In genomic region chr11:116194619-116195018, GRCm38 (mm10) we compare ENCODE assay signal across 14 mouse cellular contexts. TPM values are rescaled to one million over a fixed set of nuclear protein-coding genes. Genes with fewer than 3 reads are reported as not detected.
DNase-seq lines count a peak whose midpoint lies in the region; ATAC-seq and TF ChIP-seq lines count a peak whose summit lies in the region.
"Had no signal": no experiment of that assay in that cellular context is flagged by ENCODE, and none has a peak within 500 bp of the region (broad histone marks: within the 10 kb centered on the region; RNA-seq: fewer than 3 reads in every experiment).

No protein-coding gene starts in this region.

- no peak for TF ChIP-seq POLR2A in MEL (IDR thresholded peaks at IDR 0.05; ENCODE audit: control insufficient read depth in 1 of 2, insufficient read depth in 1 of 2, low read depth in 1 of 2, low read length in 2 of 2, poor library complexity in 1 of 2)

- H3K79me2 ChIP-seq in MEL (ENCODE audit: control insufficient read depth, insufficient read depth, low read length, poor library complexity): peaks cover 8% of the 10 kb centered on the region

- no peak overlapping the region for H3K9ac ChIP-seq in kidney, embryonic 15.5 days
- no peak overlapping the region for H3K9ac ChIP-seq in MEL (ENCODE audit: control insufficient read depth, low read depth, low read length, poor library complexity, severe bottlenecking)
- H3K9ac ChIP-seq in intestine, postnatal 0 days (ENCODE audit: low read depth, low read length): 0 out of 2 replicates have a peak overlapping the region, but pooled peaks have one; percentile 7
- H3K9ac ChIP-seq: embryonic facial prominence, embryonic 15.5 days; forebrain, embryonic 13.5 days had no signal

- H3K27me3 ChIP-seq in kidney, embryonic 15.5 days: no peaks in the 10 kb centered on the region
- no peaks in the 10 kb centered on the region for H3K27me3 ChIP-seq in MEL (ENCODE audit: control insufficient read depth in 1 of 2, insufficient read depth in 2 of 2, low read length in 2 of 2)
- no peaks in the 10 kb centered on the region for H3K27me3 ChIP-seq in intestine, postnatal 0 days (replicated peaks; ENCODE audit: control insufficient read depth, insufficient read depth, low read length)
- H3K27me3 ChIP-seq in splenic B cell, adult 2 months (ENCODE audit: control insufficient read depth, insufficient read depth, low read length, poor library complexity, severe bottlenecking): no peaks in the 10 kb centered on the region
- H3K27me3 ChIP-seq: embryonic facial prominence, embryonic 15.5 days; forebrain, embryonic 13.5 days had no signal

- H3K4me3 ChIP-seq in kidney, embryonic 15.5 days (replicated peaks): no peak overlapping the region
- H3K4me3 ChIP-seq in MEL (ENCODE audit: control insufficient read depth in 1 of 2, insufficient read depth in 1 of 2, low read depth in 2 of 2, low read length in 2 of 2): peak overlapping the region in 1 of 2 experiments; percentile 10; a peak in 2 of 4 replicates
- H3K4me3 ChIP-seq in intestine, postnatal 0 days (ENCODE audit: low read depth, low read length): no peak overlapping the region; the same call in 1 of the 2 replicates
- H3K4me3 ChIP-seq: embryonic facial prominence, embryonic 15.5 days; forebrain, embryonic 13.5 days; hindbrain, embryonic 10.5 days had no signal

- ATAC-seq in kidney, embryonic 15.5 days (replicated peaks; ENCODE audit: low FRiP score): no peak
- no peak for ATAC-seq in intestine, postnatal 0 days
- ATAC-seq: forebrain, embryonic 13.5 days had no signal

- no peak for TF ChIP-seq CTCF in MEL (IDR thresholded peaks at IDR 0.05 in 2 of 3, conservative IDR thresholded peaks at IDR 0.05 in 1 of 3; ENCODE audit: control insufficient read depth in 1 of 3, insufficient read depth in 1 of 3, low read depth in 2 of 3, low read length in 3 of 3, poor library complexity in 1 of 3, severe bottlenecking in 1 of 3)
- no peak for TF ChIP-seq CTCF in intestine, postnatal 0 days (IDR thresholded peaks at IDR 0.05; ENCODE audit: low read depth)

- DNase-seq in kidney, postnatal 10 days: no peak
- DNase-seq in MEL (ENCODE audit: low read depth, low spot score): peak; percentile 84
- DNase-seq in splenic B cell, adult 2 months (ENCODE audit: low read depth, low spot score): peak; percentile 15
- no peak for DNase-seq in heart, postnatal 14 days
- DNase-seq in gastrocnemius, postnatal 36 days: no peak
- DNase-seq: cerebellum, adult 11-12 months; lung, adult 2 months; thymus, adult 2 months had no signal

- WGBS in kidney, embryonic 15.5 days: 93% methylated on average over 8 of the region's 8 CpGs
- WGBS in intestine, postnatal 0 days: 88% methylated on average over 8 of the region's 8 CpGs

- TF ChIP-seq RAD21 in MEL (IDR thresholded peaks at IDR 0.05; ENCODE audit: low read depth, low read length): no peak

- no peaks in the 10 kb centered on the region for H3K9me3 ChIP-seq in kidney, embryonic 15.5 days (replicated peaks)
- no peaks in the 10 kb centered on the region for H3K9me3 ChIP-seq in MEL (replicated peaks; ENCODE audit: insufficient read depth, low read length)
- H3K9me3 ChIP-seq in intestine, postnatal 0 days (ENCODE audit: control insufficient read depth): no peaks in the 10 kb centered on the region
- H3K9me3 ChIP-seq: embryonic facial prominence, embryonic 15.5 days; forebrain, embryonic 13.5 days; hindbrain, embryonic 10.5 days had no signal

- TF ChIP-seq EP300 in MEL (IDR thresholded peaks at IDR 0.05; ENCODE audit: low read depth in 1 of 2, low read length in 2 of 2): peak; percentile 81 to 89

- peaks cover 22% of the 10 kb centered on the region for H3K4me1 ChIP-seq in kidney, embryonic 15.5 days
- H3K4me1 ChIP-seq in MEL (ENCODE audit: control insufficient read depth in 1 of 2, insufficient read depth in 2 of 2, low read length in 2 of 2): peaks cover 24 to 25% of the 10 kb centered on the region in 2 experiments
- 0 out of 2 replicates have a peak, but pooled peaks cover 6% of the 10 kb centered on the region for H3K4me1 ChIP-seq in intestine, postnatal 0 days (replicated peaks; ENCODE audit: control insufficient read depth, insufficient read depth, low read length)

- H3K27ac ChIP-seq in kidney, embryonic 15.5 days: 0 out of 2 replicates have a peak overlapping the region, but pooled peaks have one; percentile 9
- H3K27ac ChIP-seq in MEL (ENCODE audit: control insufficient read depth, low read depth, low read length): peak overlapping the region; percentile 80
- peak overlapping the region; percentile 37 for H3K27ac ChIP-seq in intestine, postnatal 0 days (ENCODE audit: low read depth, low read length)
- H3K27ac ChIP-seq: embryonic facial prominence, embryonic 15.5 days; forebrain, embryonic 13.5 days; hindbrain, embryonic 10.5 days had no signal

- peaks cover 26% of the 10 kb centered on the region for H3K36me3 ChIP-seq in kidney, embryonic 15.5 days
- H3K36me3 ChIP-seq in MEL (ENCODE audit: control insufficient read depth in 1 of 2, insufficient read depth in 2 of 2, low read length in 2 of 2): peaks cover 0 to 40% of the 10 kb centered on the region in 2 experiments; a peak in 2 of 4 replicates
- H3K36me3 ChIP-seq in intestine, postnatal 0 days (ENCODE audit: control insufficient read depth, insufficient read depth): peaks cover 33% of the 10 kb centered on the region
- no peaks in the 10 kb centered on the region for H3K36me3 ChIP-seq in splenic B cell, adult 2 months (ENCODE audit: control insufficient read depth, insufficient read depth, low read length, poor library complexity, severe bottlenecking)

- H3K4me2 ChIP-seq in kidney, embryonic 15.5 days: no peak overlapping the region
- peak overlapping the region; percentile 50 for H3K4me2 ChIP-seq in intestine, postnatal 0 days (replicated peaks; ENCODE audit: low read depth)
- H3K4me2 ChIP-seq: embryonic facial prominence, embryonic 15.5 days; forebrain, embryonic 13.5 days had no signal

- intact Hi-C loops in heart, postnatal 14 days (cut with DNase I): no loop called here
- intact Hi-C loops in gastrocnemius, postnatal 36 days (cut with DNase I): no loop called here

TF ChIP-seq in MEL, 35 proteins besides CTCF, POLR2A, EP300 and RAD21 (continues in another document):
- TF ChIP-seq POLR2AphosphoS2 (IDR thresholded peaks at IDR 0.05; ENCODE audit: low read length) (no peak), SIN3A (IDR thresholded peaks at IDR 0.05; ENCODE audit: low read length) (peak; percentile 66; the same call in 1 of the 2 replicates), MYB (IDR thresholded peaks at IDR 0.05; ENCODE audit: low read depth, low read length) (peak; percentile 46; the same call in 1 of the 2 replicates), MXI1 (IDR thresholded peaks at IDR 0.05; ENCODE audit: low read depth, low read length) (0 out of 2 replicates have a peak, but pooled peaks have one; percentile 23), KAT2A (conservative IDR thresholded peaks at IDR 0.05; ENCODE audit: low read depth, low read length) (no peak; the same call in 1 of the 2 replicates), POLR2AphosphoS5 (IDR thresholded peaks at IDR 0.05; ENCODE audit: borderline replicate concordance, low read depth, low read length) (no peak), E2F4 (IDR thresholded peaks at IDR 0.05; ENCODE audit: borderline replicate concordance, low read depth, low read length) (no peak)

RNA-seq across cellular contexts. Expression of gene Ten1, which starts 4.0 kb away (rescaled TPM):
- 75.6 and 79.4 TPM in 2 replicates for polyA plus RNA-seq in kidney, embryonic 15.5 days (2015; fragmentation: Nextera tagmentation; extraction: Ambion mirVana)
- total RNA-seq in MEL (2012; rRNA removed): 57.9 and 60.8 TPM in 2 replicates
- polyA plus RNA-seq in MEL (2012; ENCODE audit: insufficient read depth in 1 of 2, insufficient read length in 2 of 2, low read depth in 1 of 2, low replicate concordance in 2 of 2, missing spikeins in 1 of 2): 10 to 100 TPM in 1 of 2 experiments, not detected in 1; 66.9 TPM
- 64.6 and 66.8 TPM in 2 replicates for polyA plus RNA-seq in intestine, postnatal 0 days (2015; fragmentation: Nextera tagmentation; extraction: Ambion mirVana)
- 10 to 100 TPM; 22.2 to 27.0 TPM for total RNA-seq in heart, postnatal 14 days (2021)
- 10 to 100 TPM; 19.2 to 21.9 TPM for total RNA-seq in gastrocnemius, postnatal 36 days (2021)

RNA-seq across cellular contexts. Expression of gene Acox1, which starts 4.2 kb away (rescaled TPM):
- polyA plus RNA-seq in kidney, embryonic 15.5 days (2015; fragmentation: Nextera tagmentation; extraction: Ambion mirVana): 32.6 and 35.9 TPM in 2 replicates
- 16.4 and 16.8 TPM in 2 replicates for total RNA-seq in MEL (2012; rRNA removed)
- 10 to 100 TPM in 1 of 2 experiments, not detected in 1; 16.1 TPM for polyA plus RNA-seq in MEL (2012; ENCODE audit: insufficient read depth in 1 of 2, insufficient read length in 2 of 2, low read depth in 1 of 2, low replicate concordance in 2 of 2, missing spikeins in 1 of 2)
- polyA plus RNA-seq in intestine, postnatal 0 days (2015; fragmentation: Nextera tagmentation; extraction: Ambion mirVana): 98.9 and 114 TPM in 2 replicates
- 100 to 1,000 TPM; 101 to 116 TPM for total RNA-seq in heart, postnatal 14 days (2021)
- total RNA-seq in gastrocnemius, postnatal 36 days (2021): 10 to 100 TPM; 62.6 to 80.1 TPM

RNA-seq across cellular contexts. Expression of gene Fbf1, which starts 26.7 kb away (rescaled TPM):
- polyA plus RNA-seq in kidney, embryonic 15.5 days (2015; fragmentation: Nextera tagmentation; extraction: Ambion mirVana): 37.4 and 41.4 TPM in 2 replicates
- 29.0 and 32.5 TPM in 2 replicates for total RNA-seq in MEL (2012; rRNA removed)
- polyA plus RNA-seq in MEL (2012; ENCODE audit: insufficient read depth in 1 of 2, insufficient read length in 2 of 2, low read depth in 1 of 2, low replicate concordance in 2 of 2, missing spikeins in 1 of 2): 10 to 100 TPM in 1 of 2 experiments, not detected in 1; 29.2 TPM
- 3.7 and 4.8 TPM in 2 replicates for polyA plus RNA-seq in intestine, postnatal 0 days (2015; fragmentation: Nextera tagmentation; extraction: Ambion mirVana)
- 10 to 100 TPM; 15.1 to 17.2 TPM for total RNA-seq in heart, postnatal 14 days (2021)
- total RNA-seq in gastrocnemius, postnatal 36 days (2021): 1 to 10 TPM; 9.3 to 9.8 TPM

RNA-seq across cellular contexts. Expression of gene Evpl, which starts 43.3 kb away (rescaled TPM):
- polyA plus RNA-seq in kidney, embryonic 15.5 days (2015; fragmentation: Nextera tagmentation; extraction: Ambion mirVana): 2.8 and 2.9 TPM in 2 replicates
- total RNA-seq in MEL (2012; rRNA removed): 0.26 and 0.39 TPM in 2 replicates
- polyA plus RNA-seq in MEL (2012; ENCODE audit: insufficient read depth in 1 of 2, insufficient read length in 2 of 2, low read depth in 1 of 2, low replicate concordance in 2 of 2, missing spikeins in 1 of 2): under 1 TPM in 1 of 2 experiments, not detected in 1; 0.78 TPM
- polyA plus RNA-seq in intestine, postnatal 0 days (2015; fragmentation: Nextera tagmentation; extraction: Ambion mirVana): 1.2 and 1.3 TPM in 2 replicates
- under 1 TPM; 0.83 to 0.93 TPM for total RNA-seq in heart, postnatal 14 days (2021)
- total RNA-seq in gastrocnemius, postnatal 36 days (2021): under 1 TPM; 0.05 to 0.07 TPM
- total RNA-seq: monocyte, adult 5-6 weeks had no signal

RNA-seq across cellular contexts. Expression of gene Mrpl38, which starts 56.0 kb away (rescaled TPM):
- 102 and 112 TPM in 2 replicates for polyA plus RNA-seq in kidney, embryonic 15.5 days (2015; fragmentation: Nextera tagmentation; extraction: Ambion mirVana)
- 105 and 113 TPM in 2 replicates for total RNA-seq in MEL (2012; rRNA removed)
- polyA plus RNA-seq in MEL (2012; ENCODE audit: insufficient read depth in 1 of 2, insufficient read length in 2 of 2, low read depth in 1 of 2, low replicate concordance in 2 of 2, missing spikeins in 1 of 2): 100 to 1,000 TPM in 1 of 2 experiments, not detected in 1; 157 TPM
- 35.6 and 38.5 TPM in 2 replicates for polyA plus RNA-seq in intestine, postnatal 0 days (2015; fragmentation: Nextera tagmentation; extraction: Ambion mirVana)
- total RNA-seq in heart, postnatal 14 days (2021): 10 to 100 TPM; 55.5 to 56.3 TPM
- total RNA-seq in gastrocnemius, postnatal 36 days (2021): 10 to 100 TPM; 49.4 to 49.9 TPM

Comparison
In these comparisons a context has a peak if more than half of its experiments do, and no peak if none do; other contexts are left out.
1. H3K27ac ChIP-seq: peak in every context shown above with its lines; median percentile 80 in MEL; 37 in intestine, postnatal 0 days; 9 in kidney, embryonic 15.5 days.
2. DNase-seq: peak in MEL (single experiment) and splenic B cell, adult 2 months (single experiment); none in kidney, postnatal 10 days (single experiment), heart, postnatal 14 days (0 of 2) and gastrocnemius, postnatal 36 days (0 of 2).